Mouse (Mus musculus) embryonic facial prominence, embryonic 13.5 days (tissue): Measurements from ENCODE around the gene Cdh12. TPM values are rescaled to one million over a fixed set of nuclear protein-coding genes. Genes with fewer than 3 reads are reported as not detected.
A peak's percentile ranks its signal among the peaks of the same experiment; 100 is the strongest.

Experiments used
- ATAC-seq: fragments of 200-750 bp; cut with Nextera tagmentation; 2 replicates; pipeline ENCODE4 v1.8.0; 2017; ENCODE audit warnings: low read depth; ENCODE audit not compliant: insufficient number of reproducible peaks, insufficient read depth, low FRiP score, low TSS enrichment
- H3K27ac ChIP-seq: fragments of 300-500 bp; sonication (generic); 2 replicates; pipeline ENCODE4 v1.5.1; 2015; ENCODE audit warnings: moderate library complexity, mild to moderate bottlenecking, inconsistent platforms
- H3K27me3 ChIP-seq: fragments of 300-500 bp; sonication (generic); 2 replicates; pipeline ENCODE4 v1.6.1; 2015; ENCODE audit warnings: mild to moderate bottlenecking, inconsistent platforms
- H3K36me3 ChIP-seq: fragments of 300-500 bp; sonication (generic); 2 replicates; pipeline ENCODE4 v1.6.1; 2015; ENCODE audit warnings: mild to moderate bottlenecking, inconsistent platforms
- H3K4me1 ChIP-seq: fragments of 300-500 bp; sonication (generic); 2 replicates; pipeline ENCODE4 v1.6.1; 2015; ENCODE audit warnings: inconsistent platforms
- H3K4me2 ChIP-seq: fragments of 300-500 bp; sonication (generic); 2 replicates; pipeline ENCODE4 v1.6.1; 2015; ENCODE audit warnings: moderate library complexity, mild to moderate bottlenecking, inconsistent platforms
- H3K4me3 ChIP-seq: fragments of 300-500 bp; sonication (generic); 2 replicates; pipeline ENCODE4 v1.5.1; 2015; ENCODE audit warnings: mild to moderate bottlenecking, inconsistent platforms
- H3K9ac ChIP-seq: fragments of 300-500 bp; sonication (generic); 2 replicates; pipeline ENCODE4 v1.6.1; 2015; ENCODE audit warnings: mild to moderate bottlenecking, inconsistent platforms
- H3K9me3 ChIP-seq: fragments of 300-500 bp; sonication (generic); 2 replicates; pipeline ENCODE4 v1.6.1; 2016; ENCODE audit warnings: inconsistent platforms
- WGBS: fragments of 180-500 bp; shearing (Covaris S2); methylation state at CpG from one replicate; pipeline ENCODE4 v1.1.7; 2015; ENCODE audit warnings: mixed read lengths; 5-methylcytosine and 5-hydroxymethylcytosine counted together
- polyA plus RNA-seq: library from polyadenylated mRNA; unstranded; fragments of >200 nt; fragmentation: Nextera tagmentation; extraction: Ambion mirVana; gene quantifications from 2 replicates; pipeline ENCODE4 v1.2.1, GENCODE M21; 2015

Gene Cdh12
- polyA plus RNA-seq, 1 experiment from 2014 or later = 0.98 TPM

- Histone ChIP-seq H3K27me3 (no peaks in the 10 kb centered on the region), H3K4me2 (no peak overlapping the region), H3K4me1 (no peaks in the 10 kb centered on the region), H3K9ac (no peak overlapping the region), H3K9me3 (no peaks in the 10 kb centered on the region), H3K36me3 (no peaks in the 10 kb centered on the region), H3K27ac (no peak overlapping the region), H3K4me3 (no peak overlapping the region)
- no peak for ATAC-seq
Observed at GRCm38 (mm10) chr15:20944000-20944399, 494.9 kb downstream of the Cdh12 start.

GRCm38 (mm10) chr15:20967463-20967862 is 518.4 kb downstream of the Cdh12 start:
- Histone ChIP-seq H3K27ac (no peak overlapping the region), H3K36me3 (no peaks in the 10 kb centered on the region), H3K9me3 (no peaks in the 10 kb centered on the region), H3K4me2 (no peak overlapping the region), H3K27me3 (no peaks in the 10 kb centered on the region), H3K4me1 (no peaks in the 10 kb centered on the region), H3K9ac (no peak overlapping the region), H3K4me3 (no peak overlapping the region)
- ATAC-seq = no peak
- WGBS = 52% methylated on average over 2 of the region's 2 CpGs

DNA sequence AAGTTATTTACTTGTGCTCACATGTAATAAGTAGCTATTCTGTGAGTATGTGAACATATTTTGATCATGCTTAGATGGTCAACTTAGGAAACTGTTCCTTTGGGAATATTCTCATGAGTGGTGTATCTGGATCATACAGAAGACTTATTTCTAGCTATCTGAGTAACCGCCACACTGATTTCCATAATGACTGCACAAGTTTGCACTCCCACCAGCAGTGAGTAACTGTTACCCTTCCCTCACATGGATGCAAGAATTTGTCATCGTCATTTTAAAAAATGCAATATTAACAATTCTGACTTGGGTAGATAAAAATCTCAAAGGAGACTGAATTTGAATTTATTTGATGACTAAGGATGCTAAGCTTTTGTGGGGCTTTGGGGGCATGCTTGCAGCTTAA is 522.0 kb downstream of the Cdh12 start:
- no peak overlapping the region for H3K27ac ChIP-seq
- H3K4me3 ChIP-seq = no peak overlapping the region
- H3K9me3 ChIP-seq = no peaks in the 10 kb centered on the region
- ATAC-seq = no peak
- 90% methylated on average over 2 of the region's 2 CpGs for WGBS
- no peak overlapping the region for H3K9ac ChIP-seq
- no peaks in the 10 kb centered on the region for H3K4me1 ChIP-seq
- no peaks in the 10 kb centered on the region for H3K36me3 ChIP-seq
- H3K27me3 ChIP-seq = no peaks in the 10 kb centered on the region
- H3K4me2 ChIP-seq = no peak overlapping the region

GRCm38 (mm10) chr15:21000541-21000940 is 551.5 kb downstream of the Cdh12 start:
- Histone ChIP-seq H3K27ac (no peak overlapping the region), H3K27me3 (no peaks in the 10 kb centered on the region), H3K9me3 (no peaks in the 10 kb centered on the region), H3K4me3 (no peak overlapping the region), H3K9ac (no peak overlapping the region), H3K4me1 (no peaks in the 10 kb centered on the region), H3K36me3 (no peaks in the 10 kb centered on the region), H3K4me2 (no peak overlapping the region)
- WGBS = 83% methylated on average over 4 of the region's 4 CpGs
- ATAC-seq = no peak

DNA sequence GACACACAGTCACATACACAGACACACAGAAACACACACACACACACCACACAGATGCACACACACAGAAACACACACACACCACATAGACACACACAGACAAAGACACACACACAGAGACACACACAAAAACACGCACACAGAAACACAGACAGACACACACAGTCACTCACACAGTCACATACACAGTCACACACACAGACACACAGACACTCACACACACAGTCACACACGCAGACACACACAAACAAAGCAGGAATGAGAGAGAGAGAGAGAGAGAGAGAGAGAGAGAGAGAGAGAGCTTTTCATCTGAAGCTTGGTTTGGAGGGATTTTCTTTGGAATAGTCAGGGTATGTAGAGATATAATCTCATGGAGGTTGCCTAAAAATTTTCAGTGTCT is 558.9 kb downstream of the Cdh12 start:
- H3K4me3 ChIP-seq = no peak overlapping the region
- no peaks in the 10 kb centered on the region for H3K9me3 ChIP-seq
- H3K27ac ChIP-seq = no peak overlapping the region
- H3K9ac ChIP-seq = no peak overlapping the region
- no peak overlapping the region for H3K4me2 ChIP-seq
- no peak for ATAC-seq
- no peaks in the 10 kb centered on the region for H3K36me3 ChIP-seq
- 93% methylated on average over 2 of the region's 2 CpGs for WGBS
- no peaks in the 10 kb centered on the region for H3K4me1 ChIP-seq
- H3K27me3 ChIP-seq = no peaks in the 10 kb centered on the region

GRCm38 (mm10) chr15:21008487-21008886 is 559.4 kb downstream of the Cdh12 start:
- WGBS = 30% methylated on average over 1 of the region's 1 CpGs
- Histone ChIP-seq H3K4me3 (no peak overlapping the region), H3K27me3 (no peaks in the 10 kb centered on the region), H3K27ac (no peak overlapping the region), H3K36me3 (no peaks in the 10 kb centered on the region), H3K9me3 (no peaks in the 10 kb centered on the region), H3K4me1 (no peaks in the 10 kb centered on the region), H3K4me2 (no peak overlapping the region), H3K9ac (no peak overlapping the region)
- no peak for ATAC-seq

GRCm38 (mm10) chr15:21008969-21009368 is 559.9 kb downstream of the Cdh12 start:
- Histone ChIP-seq H3K36me3 (no peaks in the 10 kb centered on the region), H3K27me3 (no peaks in the 10 kb centered on the region), H3K9ac (no peak overlapping the region), H3K4me1 (no peaks in the 10 kb centered on the region), H3K9me3 (no peaks in the 10 kb centered on the region), H3K27ac (no peak overlapping the region), H3K4me2 (no peak overlapping the region), H3K4me3 (no peak overlapping the region)
- ATAC-seq = no peak
- WGBS = 51% methylated on average over 3 of the region's 3 CpGs

- H3K4me1 ChIP-seq = no peaks in the 10 kb centered on the region
- no peak overlapping the region for H3K27ac ChIP-seq
- no peaks in the 10 kb centered on the region for H3K27me3 ChIP-seq
- WGBS = 84% methylated on average over 1 of the region's 1 CpGs
- no peak overlapping the region for H3K4me3 ChIP-seq
- no peak overlapping the region for H3K4me2 ChIP-seq
- H3K9me3 ChIP-seq = no peaks in the 10 kb centered on the region
- ATAC-seq = no peak
- no peaks in the 10 kb centered on the region for H3K36me3 ChIP-seq
- no peak overlapping the region for H3K9ac ChIP-seq
Observed at GRCm38 (mm10) chr15:21063683-21064082, 614.6 kb downstream of the Cdh12 start.

- no peaks in the 10 kb centered on the region for H3K4me1 ChIP-seq
- no peaks in the 10 kb centered on the region for H3K36me3 ChIP-seq
- no peak overlapping the region for H3K4me2 ChIP-seq
- H3K27me3 ChIP-seq = no peaks in the 10 kb centered on the region
- 84% methylated on average over 2 of the region's 2 CpGs for WGBS
- H3K9ac ChIP-seq = no peak overlapping the region
- ATAC-seq = no peak
- no peak overlapping the region for H3K4me3 ChIP-seq
- no peak overlapping the region for H3K27ac ChIP-seq
- no peaks in the 10 kb centered on the region for H3K9me3 ChIP-seq
Observed at GRCm38 (mm10) chr15:21069264-21069663, 620.2 kb downstream of the Cdh12 start.

DNA sequence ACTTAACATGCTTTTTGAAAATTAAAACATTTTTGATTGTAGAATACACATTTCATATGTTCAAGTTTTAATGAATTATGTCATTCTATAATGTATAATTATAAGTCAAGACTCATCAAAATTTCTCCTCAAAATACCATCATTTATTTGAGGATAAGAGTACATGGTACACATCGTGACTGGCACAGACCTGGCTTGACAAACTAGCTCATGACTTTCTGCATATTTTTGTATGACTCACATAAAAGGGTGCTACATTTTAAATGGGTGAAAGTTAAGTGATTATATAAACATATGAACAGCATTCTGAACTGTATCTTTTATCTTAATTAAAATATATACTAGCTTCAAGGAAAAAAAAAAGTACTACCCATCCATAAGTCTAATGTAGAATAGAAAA is 643.8 kb downstream of the Cdh12 start:
- Histone ChIP-seq H3K36me3 (no peaks in the 10 kb centered on the region), H3K4me1 (no peaks in the 10 kb centered on the region), H3K4me3 (no peak overlapping the region), H3K27ac (no peak overlapping the region), H3K4me2 (no peak overlapping the region), H3K9ac (no peak overlapping the region), H3K9me3 (no peaks in the 10 kb centered on the region), H3K27me3 (no peaks in the 10 kb centered on the region)
- no peak for ATAC-seq
- WGBS = 93% methylated on average over 1 of the region's 1 CpGs

DNA sequence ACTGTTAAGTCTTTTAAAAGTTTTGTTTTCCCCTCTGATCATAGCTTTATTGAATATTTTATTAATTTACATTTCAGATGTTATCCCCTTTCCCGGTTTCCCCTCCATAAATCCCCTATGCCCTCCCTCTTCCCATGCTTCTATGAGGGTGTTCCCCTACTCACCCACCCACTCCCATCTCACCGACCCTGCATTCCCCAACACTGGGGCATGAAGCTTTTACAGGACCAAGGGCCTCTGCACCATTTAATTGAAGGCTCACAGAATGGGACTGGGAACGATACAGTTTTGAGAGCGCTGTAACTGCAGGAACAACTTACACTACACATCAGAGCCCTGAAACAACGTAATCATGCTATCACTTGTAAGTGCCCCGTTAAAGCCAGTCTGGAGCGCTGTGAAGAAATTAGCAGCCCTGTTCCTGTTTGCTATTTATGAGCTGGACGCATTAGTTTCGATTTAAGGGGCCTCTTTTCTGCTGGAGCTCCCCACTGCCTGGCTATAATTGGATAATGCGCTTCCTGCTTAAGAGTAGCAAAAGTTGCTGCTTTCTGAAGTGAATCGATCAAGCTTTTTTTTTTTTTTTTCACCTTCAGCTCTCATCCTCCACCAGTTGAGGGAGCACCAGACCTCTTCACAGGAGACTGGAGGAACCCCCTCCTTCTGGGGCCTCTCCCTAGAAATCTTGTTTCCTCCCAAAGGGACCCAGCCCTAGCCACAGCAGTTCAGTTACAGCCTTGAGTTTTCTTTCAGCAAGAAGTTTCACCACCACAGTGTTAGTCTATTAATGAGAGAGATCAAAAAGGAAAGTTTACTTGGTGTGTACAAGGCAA is 660.2 kb downstream of the Cdh12 start:
- Histone ChIP-seq H3K4me1 (peaks cover 8% of the 10 kb centered on the region; the same call in 1 of the 2 replicates), H3K9ac (peak overlapping the region; percentile 49; the same call in 1 of the 2 replicates), H3K9me3 (no peaks in the 10 kb centered on the region), H3K4me3 (peak overlapping the region; percentile 45), H3K27me3 (peaks cover 2% of the 10 kb centered on the region; the same call in 1 of the 2 replicates), H3K4me2 (peak overlapping the region; percentile 59), H3K27ac (no peak overlapping the region), H3K36me3 (no peaks in the 10 kb centered on the region)
- 12% methylated on average over 11 of the region's 11 CpGs for WGBS
- peak; percentile 72; the same call in 1 of the 2 replicates for ATAC-seq

DNA sequence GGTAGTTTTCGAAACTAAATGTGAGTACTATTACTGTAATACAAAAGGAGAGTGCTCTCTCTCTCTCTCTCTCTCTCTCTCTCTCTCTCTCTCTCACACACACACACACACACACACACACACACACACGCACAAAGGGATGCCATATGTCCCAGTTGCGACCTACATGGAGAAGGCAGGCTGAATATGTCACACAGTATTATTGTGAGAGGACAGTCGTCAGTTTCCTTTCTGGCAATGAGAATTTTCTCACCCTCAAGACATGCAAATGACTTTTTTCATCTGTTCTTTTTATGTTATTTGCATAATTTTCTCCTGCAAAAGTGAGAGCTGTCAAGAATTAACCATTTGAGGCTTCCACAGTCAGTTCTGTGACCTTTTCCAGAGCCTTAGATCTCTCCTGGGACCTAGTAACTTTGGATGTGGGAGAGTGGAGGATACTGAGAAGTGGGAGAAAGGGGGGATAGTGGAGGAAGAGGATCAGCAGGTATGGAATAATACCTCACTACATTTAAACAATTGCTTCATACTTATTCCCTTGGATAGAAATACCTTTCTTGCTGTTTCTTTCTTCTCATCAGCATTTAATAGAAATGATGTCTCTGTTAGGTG is 660.9 kb downstream of the Cdh12 start:
- ATAC-seq = no peak
- Histone ChIP-seq H3K9ac (no peak overlapping the region), H3K9me3 (no peaks in the 10 kb centered on the region), H3K36me3 (no peaks in the 10 kb centered on the region), H3K27ac (no peak overlapping the region), H3K4me2 (peak overlapping the region; percentile 59), H3K4me3 (no peak overlapping the region), H3K27me3 (peaks cover 2% of the 10 kb centered on the region; the same call in 1 of the 2 replicates), H3K4me1 (peaks cover 8% of the 10 kb centered on the region; the same call in 1 of the 2 replicates)
- WGBS = 56% methylated on average over 4 of the region's 4 CpGs
